Mouse (Mus musculus) heart, postnatal 0 days (tissue): Measurements from ENCODE around the gene Lrg1.

Experiments used
- CTCF ChIP-seq: IDR thresholded peaks from 2 replicates; pipeline ENCODE4 v1.5.1; 2016; ENCODE audit warnings: antibody characterized with exemption, control low read depth, low read depth
- EP300 ChIP-seq: IDR thresholded peaks from 2 replicates; pipeline ENCODE4 v1.6.1; 2016; ENCODE audit warnings: antibody characterized with exemption, low read depth

DNA sequence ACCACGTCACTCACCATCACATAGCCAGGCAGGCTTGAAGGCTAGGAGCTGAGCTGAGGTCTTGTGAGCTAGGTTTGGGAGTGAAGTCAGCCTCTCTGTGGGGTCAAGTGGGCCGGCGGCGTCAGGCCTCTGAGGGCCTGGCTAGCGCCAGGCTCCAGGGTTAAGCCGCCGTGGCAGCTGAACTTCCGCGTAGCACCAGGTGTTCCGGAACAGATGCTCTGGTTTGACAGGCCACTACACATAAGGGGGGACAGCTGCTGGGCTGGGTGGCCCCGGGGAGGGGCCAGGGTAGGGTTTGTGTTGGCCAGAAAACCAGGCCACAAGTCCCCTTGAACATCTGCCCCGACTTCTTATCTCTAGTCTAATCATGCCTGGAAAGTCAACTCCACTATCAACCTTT lies 25.6 kb upstream of the Lrg1 start:
- TF ChIP-seq CTCF = no peak
- no peak for TF ChIP-seq EP300
